Comparison of ENCODE assay signal across 25 mouse cellular contexts in the genomic region with DNA sequence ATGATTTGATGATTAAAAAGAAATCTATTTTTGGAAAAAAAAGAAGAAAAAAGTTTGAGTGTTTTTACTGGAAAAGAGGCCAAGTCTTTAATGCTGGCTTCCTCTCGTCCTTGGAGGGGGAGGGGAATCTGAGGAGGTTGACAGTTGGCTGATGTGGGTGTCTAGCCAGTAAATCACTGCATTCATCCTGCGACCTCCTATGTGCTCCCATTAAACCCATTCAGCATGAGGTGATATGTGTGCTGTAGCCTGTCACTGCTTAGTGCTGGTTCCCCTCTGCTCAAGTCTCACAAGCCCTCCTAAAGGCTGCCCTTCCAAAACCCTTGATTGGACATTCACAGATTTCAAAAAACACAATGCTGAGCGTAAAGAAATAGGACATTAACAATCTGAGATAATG.
"Had no signal": no experiment of that assay in that cellular context is flagged by ENCODE, and none has a peak within 500 bp of the region (broad histone marks: within the 10 kb centered on the region; RNA-seq: fewer than 3 reads in every experiment).

No protein-coding gene starts in this region.

- H3K4me1 ChIP-seq: heart, embryonic 13.5 days; hindbrain, embryonic 12.5 days; limb, embryonic 10.5 days had no signal

- H3K4me2 ChIP-seq: heart, embryonic 11.5 days; heart, embryonic 13.5 days; heart, embryonic 15.5 days; hindbrain, embryonic 12.5 days; hindbrain, embryonic 15.5 days; kidney, embryonic 15.5 days; limb, embryonic 12.5 days; liver, embryonic 11.5 days had no signal

- H3K9ac ChIP-seq: heart, embryonic 13.5 days; heart, embryonic 15.5 days; hindbrain, embryonic 12.5 days; hindbrain, embryonic 15.5 days; kidney, embryonic 15.5 days; limb, embryonic 12.5 days had no signal

- H3K9me3 ChIP-seq: heart, embryonic 13.5 days; heart, embryonic 15.5 days; hindbrain, embryonic 12.5 days; hindbrain, embryonic 15.5 days; kidney, embryonic 15.5 days; limb, embryonic 10.5 days; limb, embryonic 12.5 days had no signal

- DNase-seq: gastrocnemius, postnatal 14 days; gastrocnemius, postnatal 36 days; heart, adult 11 months; heart, adult 2 months; heart, postnatal 14 days; heart, postnatal 36 days; kidney, adult 11 months; kidney, adult 2 months; kidney, adult 9 months; kidney, postnatal 14 days; kidney, postnatal 36 days; layer of hippocampus, adult 9-11 months; liver had no signal

- ATAC-seq: intestine, embryonic 16.5 days had no signal

- H3K4me3 ChIP-seq: heart, adult 2 months; heart, embryonic 13.5 days; heart, embryonic 15.5 days; hindbrain, embryonic 12.5 days; hindbrain, embryonic 15.5 days; kidney, embryonic 15.5 days; left cerebral cortex, adult 2 months; limb, embryonic 10.5 days; limb, embryonic 12.5 days had no signal

- H3K36me3 ChIP-seq: heart, embryonic 13.5 days; heart, embryonic 15.5 days; hindbrain, embryonic 12.5 days; hindbrain, embryonic 15.5 days; kidney, embryonic 15.5 days; limb, embryonic 10.5 days; limb, embryonic 12.5 days had no signal

- H3K27ac ChIP-seq: heart, adult 2 months; heart, embryonic 13.5 days; heart, embryonic 15.5 days; hindbrain, embryonic 12.5 days; hindbrain, embryonic 15.5 days; kidney, embryonic 15.5 days; kidney, postnatal 0 days; left cerebral cortex, adult 2 months; limb, embryonic 10.5 days; limb, embryonic 12.5 days had no signal
